Mouse (Mus musculus) olfactory bulb, adult 2 months (tissue): ENCODE data around the gene Mrps12.

ENCODE experiments used
- CTCF ChIP-seq: fragments of 200-500 bp; IDR thresholded peaks from 2 replicates; pipeline ENCODE4 v1.5.1; 2012; ENCODE audit warnings: low read depth, mild to moderate bottlenecking, low read length, moderate library complexity; ENCODE audit not compliant: insufficient read depth
- POLR2A ChIP-seq: fragments of 200-500 bp; IDR thresholded peaks from 2 replicates; pipeline ENCODE4 v1.6.1; 2012; ENCODE audit warnings: mild to moderate bottlenecking, low read depth, low read length, moderate library complexity; ENCODE audit not compliant: insufficient read depth

DNA sequence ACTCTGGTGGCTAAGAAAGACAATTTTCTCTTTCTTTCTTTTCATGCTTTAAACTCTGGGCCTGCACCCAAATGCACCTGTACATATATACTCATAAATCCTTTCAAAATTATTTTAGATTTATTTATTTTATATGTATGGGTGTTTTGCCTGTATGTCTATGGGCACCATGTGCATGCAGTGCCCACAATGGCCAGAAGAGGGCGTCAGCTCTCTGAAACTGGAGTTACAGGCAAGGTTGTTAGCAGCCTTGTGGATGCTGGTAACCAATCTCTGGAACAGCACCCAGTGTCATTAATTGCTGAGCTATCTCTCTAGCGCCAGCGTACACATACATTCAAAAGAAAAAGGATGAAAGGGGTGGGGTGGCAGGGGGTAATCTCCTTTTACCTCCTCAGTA, 30.7 kb downstream of the Mrps12 start:
- TF ChIP-seq CTCF: no peak
- no peak for TF ChIP-seq POLR2A
